ENCODE assay signal across 8 mouse cellular contexts in genomic region chr17:46703971-46704886, GRCm38 (mm10). TPM values are rescaled to one million over a fixed set of nuclear protein-coding genes. Genes with fewer than 3 reads are reported as not detected.
DNase-seq lines count a peak whose midpoint lies in the region; ATAC-seq and TF ChIP-seq lines count a peak whose summit lies in the region.

No protein-coding gene starts in this region.

- intact Hi-C loops in gastrocnemius, adult 2 months (cut with DNase I), result loop anchor here (10.0 kb wide), 1 partner anchor 149 kb away; the partner anchor contains the start of gene Srf

- H3K36me3 ChIP-seq in CH12.LX (replicated peaks in 1 of 2; ENCODE audit: control insufficient read depth in 1 of 2, insufficient read depth in 1 of 2, low read length in 1 of 2), result peaks cover 5 to 32% of the 10 kb centered on the region in 2 experiments
- peaks cover 19% of the 10 kb centered on the region for H3K36me3 ChIP-seq in embryonic facial prominence, embryonic 13.5 days
- H3K36me3 ChIP-seq in limb, embryonic 11.5 days (ENCODE audit: control insufficient read depth, insufficient read depth, low read length), result peaks cover 4% of the 10 kb centered on the region; the same call in 1 of the 2 replicates
- no peaks in the 10 kb centered on the region for H3K36me3 ChIP-seq in neural tube, embryonic 11.5 days (ENCODE audit: control insufficient read depth, insufficient read depth, low read length)

- TF ChIP-seq RAD21 in CH12.LX (IDR thresholded peaks at IDR 0.05; ENCODE audit: low read depth, low read length), result no peak

- no peak for DNase-seq in gastrocnemius, adult 2 months
- no peak for DNase-seq in gastrocnemius, postnatal 25 days
- no peak for DNase-seq in CH12.LX (ENCODE audit: extremely low read depth)
- DNase-seq in limb, embryonic 11.5 days (ENCODE audit: low spot score), result no peak
- no peak for DNase-seq in neural tube, embryonic 11.5 days (ENCODE audit: low spot score)
- DNase-seq in layer of hippocampus, adult 9-10 months (ENCODE audit: low spot score), result no peak
- DNase-seq in testis, postnatal 14 days (ENCODE audit: low spot score), result no peak

- TF ChIP-seq CTCF in gastrocnemius, adult 2 months (IDR thresholded peaks at IDR 0.05), result no peak
- TF ChIP-seq CTCF in CH12.LX (conservative IDR thresholded peaks at IDR 0.05 in 1 of 2, IDR thresholded peaks at IDR 0.05 in 1 of 2; ENCODE audit: low read depth in 2 of 2, low read length in 2 of 2), result no peak

- peaks cover 12% of the 10 kb centered on the region for H3K79me2 ChIP-seq in CH12.LX (replicated peaks; ENCODE audit: control insufficient read depth, extremely low read depth, insufficient read depth, poor library complexity, severe bottlenecking)

- no peak for TF ChIP-seq EP300 in CH12.LX (IDR thresholded peaks at IDR 0.05; ENCODE audit: low read length)

- peak overlapping the region; percentile 74 for H3K4me3 ChIP-seq in gastrocnemius, adult 2 months
- H3K4me3 ChIP-seq in CH12.LX (replicated peaks in 1 of 3; ENCODE audit: low read depth in 2 of 3, low read length in 2 of 3, poor library complexity in 1 of 3), result peak overlapping the region; percentile 80 to 85 (median 82)
- peak overlapping the region; percentile 94 for H3K4me3 ChIP-seq in embryonic facial prominence, embryonic 13.5 days
- H3K4me3 ChIP-seq in limb, embryonic 11.5 days (ENCODE audit: low read depth, low read length), result peak overlapping the region; percentile 91
- H3K4me3 ChIP-seq in neural tube, embryonic 11.5 days (ENCODE audit: low read depth, low read length), result peak overlapping the region; percentile 76

- peak overlapping the region; percentile 92 for H3K27ac ChIP-seq in gastrocnemius, adult 2 months
- 0 out of 2 replicates have a peak overlapping the region, but pooled peaks have one; percentile 6 for H3K27ac ChIP-seq in CH12.LX (ENCODE audit: insufficient read depth, low read depth)
- H3K27ac ChIP-seq in embryonic facial prominence, embryonic 13.5 days, result peak overlapping the region; percentile 92
- H3K27ac ChIP-seq in limb, embryonic 11.5 days (replicated peaks; ENCODE audit: low read depth, low read length), result peak overlapping the region; percentile 77
- peak overlapping the region; percentile 69 for H3K27ac ChIP-seq in neural tube, embryonic 11.5 days (ENCODE audit: low read depth, low read length)

- TF ChIP-seq POLR2A in CH12.LX (IDR thresholded peaks at IDR 0.05; ENCODE audit: low read depth, low read length), result no peak

- peaks cover 5% of the 10 kb centered on the region for H3K9me3 ChIP-seq in CH12.LX (replicated peaks; ENCODE audit: low read length)
- H3K9me3 ChIP-seq in embryonic facial prominence, embryonic 13.5 days, result no peaks in the 10 kb centered on the region
- no peaks in the 10 kb centered on the region for H3K9me3 ChIP-seq in limb, embryonic 11.5 days (ENCODE audit: control insufficient read depth, low read length)
- no peaks in the 10 kb centered on the region for H3K9me3 ChIP-seq in neural tube, embryonic 11.5 days (ENCODE audit: control insufficient read depth, low read length)

- WGBS in embryonic facial prominence, embryonic 13.5 days, result 3% methylated on average over 41 of the region's 41 CpGs
- WGBS in limb, embryonic 11.5 days, result 5% methylated on average over 40 of the region's 41 CpGs
- 7% methylated on average over 39 of the region's 41 CpGs for WGBS in neural tube, embryonic 11.5 days

- peak; percentile 77 for ATAC-seq in embryonic facial prominence, embryonic 13.5 days (ENCODE audit: insufficient number of reproducible peaks, insufficient read depth, low FRiP score, low TSS enrichment, low read depth)
- peak; percentile 82 for ATAC-seq in limb, embryonic 11.5 days (ENCODE audit: insufficient number of reproducible peaks, low FRiP score, low TSS enrichment, low read depth)
- peak; percentile 81 for ATAC-seq in neural tube, embryonic 11.5 days (ENCODE audit: insufficient read depth, low FRiP score, low TSS enrichment)

- H3K27me3 ChIP-seq in CH12.LX (replicated peaks), result no peaks in the 10 kb centered on the region
- no peaks in the 10 kb centered on the region for H3K27me3 ChIP-seq in embryonic facial prominence, embryonic 13.5 days
- no peaks in the 10 kb centered on the region for H3K27me3 ChIP-seq in limb, embryonic 11.5 days (ENCODE audit: control insufficient read depth, insufficient read depth, low read length)
- no peaks in the 10 kb centered on the region for H3K27me3 ChIP-seq in neural tube, embryonic 11.5 days (ENCODE audit: control insufficient read depth, insufficient read depth, low read length)

- dilution Hi-C loops in CH12.LX (cut with MboI; ENCODE audit: extremely low pct_ligation_motif_present, extremely low pct_unique_long_range_greater_than_20kb, low sequenced_read_pairs), result no loop called here

- in situ Hi-C loops in CH12.LX (cut with MboI; ENCODE audit: low pct_ligation_motif_present, low pct_unique_long_range_greater_than_20kb, low sequenced_read_pairs), result no loop called here

- H3K4me2 ChIP-seq in CH12.LX (ENCODE audit: insufficient read depth, low read depth, poor library complexity, severe bottlenecking), result peak overlapping the region; percentile 59
- peak overlapping the region; percentile 85 for H3K4me2 ChIP-seq in embryonic facial prominence, embryonic 13.5 days
- peak overlapping the region; percentile 72 for H3K4me2 ChIP-seq in limb, embryonic 11.5 days (ENCODE audit: low read depth, severe bottlenecking)
- peak overlapping the region; percentile 76 for H3K4me2 ChIP-seq in neural tube, embryonic 11.5 days (ENCODE audit: low read depth)

- peaks cover 11 to 31% of the 10 kb centered on the region in 2 experiments for H3K4me1 ChIP-seq in CH12.LX (ENCODE audit: control insufficient read depth in 1 of 2, insufficient read depth in 2 of 2)
- peaks cover 32% of the 10 kb centered on the region for H3K4me1 ChIP-seq in embryonic facial prominence, embryonic 13.5 days
- peaks cover 15% of the 10 kb centered on the region for H3K4me1 ChIP-seq in limb, embryonic 11.5 days (ENCODE audit: control insufficient read depth, insufficient read depth, low read length)
- H3K4me1 ChIP-seq in neural tube, embryonic 11.5 days (ENCODE audit: control insufficient read depth, insufficient read depth, low read length), result peaks cover 17% of the 10 kb centered on the region

- H3K9ac ChIP-seq in CH12.LX (ENCODE audit: insufficient read depth, low read depth), result peak overlapping the region; percentile 93
- H3K9ac ChIP-seq in embryonic facial prominence, embryonic 13.5 days, result peak overlapping the region; percentile 97
- H3K9ac ChIP-seq in limb, embryonic 11.5 days (ENCODE audit: low read length), result peak overlapping the region; percentile 85
- H3K9ac ChIP-seq in neural tube, embryonic 11.5 days (ENCODE audit: low read length), result peak overlapping the region; percentile 73

RNA-seq across cellular contexts. Expression of gene Ppp2r5d, which starts 0.7 kb away (rescaled TPM):
- total RNA-seq in gastrocnemius, adult 2 months (2021), result 10 to 100 TPM; 30.0 to 33.1 TPM
- 10 to 100 TPM; 24.0 to 28.3 TPM for total RNA-seq in gastrocnemius, postnatal 25 days (2021)
- total RNA-seq in CH12.LX (2012; rRNA removed) (57.7 and 63.8 TPM in 2 replicates), CH12.LX (2014; rRNA removed) (56.2 and 59.0 TPM in 2 replicates)
- polyA plus RNA-seq in CH12.LX (2012; ENCODE audit: insufficient read length, low read depth), result 70.6 and 75.4 TPM in 2 replicates
- 85.8 and 100 TPM in 2 replicates for polyA plus RNA-seq in embryonic facial prominence, embryonic 13.5 days (2015; fragmentation: Nextera tagmentation; extraction: Ambion mirVana)
- polyA plus RNA-seq in limb, embryonic 11.5 days (2014; fragmentation: Nextera tagmentation; extraction: Ambion mirVana), result 122 and 135 TPM in 2 replicates
- 119 and 124 TPM in 2 replicates for polyA plus RNA-seq in neural tube, embryonic 11.5 days (2014; fragmentation: Nextera tagmentation; extraction: Ambion mirVana)

RNA-seq across cellular contexts. Expression of gene Pex6, which starts 7.0 kb away (rescaled TPM):
- 10 to 100 TPM; 13.4 to 21.8 TPM for total RNA-seq in gastrocnemius, adult 2 months (2021)
- total RNA-seq in gastrocnemius, postnatal 25 days (2021), result 10 to 100 TPM; 12.5 to 14.0 TPM
- total RNA-seq in CH12.LX (2012; rRNA removed), result 27.8 and 31.8 TPM in 2 replicates
- 13.7 and 14.1 TPM in 2 replicates for total RNA-seq in CH12.LX (2014; rRNA removed)
- polyA plus RNA-seq in CH12.LX (2012; ENCODE audit: insufficient read length, low read depth), result 23.2 and 26.5 TPM in 2 replicates
- 27.9 and 32.4 TPM in 2 replicates for polyA plus RNA-seq in embryonic facial prominence, embryonic 13.5 days (2015; fragmentation: Nextera tagmentation; extraction: Ambion mirVana)
- polyA plus RNA-seq in limb, embryonic 11.5 days (2014; fragmentation: Nextera tagmentation; extraction: Ambion mirVana), result 18.1 and 18.5 TPM in 2 replicates
- polyA plus RNA-seq in neural tube, embryonic 11.5 days (2014; fragmentation: Nextera tagmentation; extraction: Ambion mirVana), result 18.5 and 21.5 TPM in 2 replicates

RNA-seq across cellular contexts. Expression of gene Klhdc3, which starts 23.5 kb away (rescaled TPM):
- total RNA-seq in gastrocnemius, adult 2 months (2021), result 100 to 1,000 TPM in 1 of 2 experiments, 10 to 100 TPM in 1; 83.0 to 108 TPM
- total RNA-seq in gastrocnemius, postnatal 25 days (2021), result 100 to 1,000 TPM; 135 to 168 TPM
- total RNA-seq in CH12.LX (2012; rRNA removed) (66.7 and 72.3 TPM in 2 replicates), CH12.LX (2014; rRNA removed) (15.9 and 19.5 TPM in 2 replicates)
- 126 and 130 TPM in 2 replicates for polyA plus RNA-seq in CH12.LX (2012; ENCODE audit: insufficient read length, low read depth)
- polyA plus RNA-seq in embryonic facial prominence, embryonic 13.5 days (2015; fragmentation: Nextera tagmentation; extraction: Ambion mirVana), result 121 and 133 TPM in 2 replicates
- polyA plus RNA-seq in limb, embryonic 11.5 days (2014; fragmentation: Nextera tagmentation; extraction: Ambion mirVana), result 117 and 121 TPM in 2 replicates
- 130 TPM in 2 replicates for polyA plus RNA-seq in neural tube, embryonic 11.5 days (2014; fragmentation: Nextera tagmentation; extraction: Ambion mirVana)

RNA-seq across cellular contexts. Expression of gene Gnmt, which starts 24.7 kb away (rescaled TPM):
- total RNA-seq in gastrocnemius, adult 2 months (2021), result 1 to 10 TPM; 1.7 to 4.8 TPM
- 1 to 10 TPM; 1.1 to 1.2 TPM for total RNA-seq in gastrocnemius, postnatal 25 days (2021)
- total RNA-seq in CH12.LX (2012; rRNA removed) (0.13 and 0.25 TPM in 2 replicates), CH12.LX (2014; rRNA removed) (0.38 TPM in 1 of 2 replicates, not detected in the other)
- polyA plus RNA-seq in CH12.LX (2012; ENCODE audit: insufficient read length, low read depth), result 0.71 and 1.2 TPM in 2 replicates
- 0.34 and 1.8 TPM in 2 replicates for polyA plus RNA-seq in embryonic facial prominence, embryonic 13.5 days (2015; fragmentation: Nextera tagmentation; extraction: Ambion mirVana)
- polyA plus RNA-seq in limb, embryonic 11.5 days (2014; fragmentation: Nextera tagmentation; extraction: Ambion mirVana), result 0.35 TPM in 1 of 2 replicates, not detected in the other
- polyA plus RNA-seq in neural tube, embryonic 11.5 days (2014; fragmentation: Nextera tagmentation; extraction: Ambion mirVana), result 0.37 TPM in 1 of 2 replicates, not detected in the other

RNA-seq across cellular contexts. Expression of gene Mea1, which starts 25.6 kb away (rescaled TPM):
- total RNA-seq in gastrocnemius, adult 2 months (2021), result 10 to 100 TPM; 34.6 to 49.1 TPM
- total RNA-seq in gastrocnemius, postnatal 25 days (2021), result 10 to 100 TPM; 45.3 to 54.7 TPM
- total RNA-seq in CH12.LX (2012; rRNA removed) (94.3 and 106 TPM in 2 replicates), CH12.LX (2014; rRNA removed) (68.3 and 73.8 TPM in 2 replicates)
- polyA plus RNA-seq in CH12.LX (2012; ENCODE audit: insufficient read length, low read depth), result 86.1 and 110 TPM in 2 replicates
- 160 and 176 TPM in 2 replicates for polyA plus RNA-seq in embryonic facial prominence, embryonic 13.5 days (2015; fragmentation: Nextera tagmentation; extraction: Ambion mirVana)
- polyA plus RNA-seq in limb, embryonic 11.5 days (2014; fragmentation: Nextera tagmentation; extraction: Ambion mirVana), result 153 and 160 TPM in 2 replicates
- 179 and 180 TPM in 2 replicates for polyA plus RNA-seq in neural tube, embryonic 11.5 days (2014; fragmentation: Nextera tagmentation; extraction: Ambion mirVana)

Comparison
In these comparisons a context has a peak if more than half of its experiments do, and no peak if none do; other contexts are left out.
1. H3K27ac ChIP-seq: peak in every context shown above with its lines; median percentile 92 in gastrocnemius, adult 2 months; 92 in embryonic facial prominence, embryonic 13.5 days; 77 in limb, embryonic 11.5 days; 69 in neural tube, embryonic 11.5 days; 6 in CH12.LX.